Mouse (Mus musculus) forebrain, embryonic 12.5 days (tissue): ENCODE measurements around the gene Tpcn2. TPM values are rescaled to one million over a fixed set of nuclear protein-coding genes. Genes with fewer than 3 reads are reported as not detected.

Source experiments
- ATAC-seq: fragments of 200-750 bp; cut with Nextera tagmentation; 2 replicates; pipeline ENCODE4 v1.8.0; 2017; ENCODE audit warnings: moderate TSS enrichment; ENCODE audit not compliant: low FRiP score
- H3K27ac ChIP-seq: fragments of 300-500 bp; sonication (generic); 2 replicates; pipeline ENCODE4 v1.5.1; 2016; ENCODE audit warnings: mild to moderate bottlenecking
- H3K27me3 ChIP-seq: fragments of 300-500 bp; sonication (generic); 2 replicates; pipeline ENCODE4 v1.6.1; 2016; ENCODE audit warnings: mild to moderate bottlenecking
- H3K36me3 ChIP-seq: fragments of 300-500 bp; sonication (generic); replicated peaks from 2 replicates; pipeline ENCODE4 v1.6.1; 2016; ENCODE audit warnings: mild to moderate bottlenecking
- H3K4me1 ChIP-seq: fragments of 300-500 bp; sonication (generic); 2 replicates; pipeline ENCODE4 v1.6.1; 2016
- H3K4me2 ChIP-seq: fragments of 300-500 bp; sonication (generic); 2 replicates; pipeline ENCODE4 v1.6.1; 2016; ENCODE audit warnings: mild to moderate bottlenecking, moderate library complexity
- H3K4me3 ChIP-seq: fragments of 300-500 bp; sonication (generic); replicated peaks from 2 replicates; pipeline ENCODE4 v1.5.1; 2016; ENCODE audit warnings: mild to moderate bottlenecking
- H3K9ac ChIP-seq: fragments of 300-500 bp; sonication (generic); 2 replicates; pipeline ENCODE4 v1.6.1; 2016; ENCODE audit warnings: mild to moderate bottlenecking
- H3K9me3 ChIP-seq: fragments of 300-500 bp; sonication (generic); 2 replicates; pipeline ENCODE4 v1.6.1; 2016
- WGBS: fragments of 180-500 bp; shearing (Covaris S2); methylation state at CpG from one replicate; pipeline ENCODE4 v1.1.7; 2016; 5-methylcytosine and 5-hydroxymethylcytosine counted together
- polyA plus RNA-seq: library from polyadenylated mRNA; unstranded; fragments of >200 nt; fragmentation: Nextera tagmentation; extraction: Ambion mirVana; gene quantifications from 2 replicates; pipeline ENCODE4 v1.2.1, GENCODE M21; 2016

Gene Tpcn2
- polyA plus RNA-seq, 1 experiment from 2014 or later = 4.8 TPM

GRCm38 (mm10) chr7:145256092-145256491, 27.7 kb downstream of the Tpcn2 start:
- no peak overlapping the region for H3K9ac ChIP-seq
- H3K9me3 ChIP-seq = no peaks in the 10 kb centered on the region
- H3K4me3 ChIP-seq = no peak overlapping the region
- peaks cover 13% of the 10 kb centered on the region for H3K36me3 ChIP-seq
- H3K4me2 ChIP-seq = no peak overlapping the region
- no peak for ATAC-seq
- H3K27ac ChIP-seq = no peak overlapping the region
- H3K4me1 ChIP-seq = 0 out of 2 replicates have a peak, but pooled peaks cover 4% of the 10 kb centered on the region
- H3K27me3 ChIP-seq = no peaks in the 10 kb centered on the region
- 86% methylated on average over 1 of the region's 1 CpGs for WGBS

GRCm38 (mm10) chr7:145253986-145254630, 29.7 kb downstream of the Tpcn2 start:
- no peaks in the 10 kb centered on the region for H3K9me3 ChIP-seq
- H3K4me1 ChIP-seq = peaks cover 4% of the 10 kb centered on the region; the same call in 1 of the 2 replicates

GRCm38 (mm10) chr7:145252715-145253476, 30.9 kb downstream of the Tpcn2 start:
- 25% methylated on average over 8 of the region's 8 CpGs for WGBS
- no peak overlapping the region for H3K27ac ChIP-seq
- peaks cover 4% of the 10 kb centered on the region; the same call in 1 of the 2 replicates for H3K4me1 ChIP-seq
- H3K4me3 ChIP-seq = no peak overlapping the region
- no peak overlapping the region for H3K9ac ChIP-seq
- no peak overlapping the region for H3K4me2 ChIP-seq
- peaks cover 6% of the 10 kb centered on the region; the same call in 1 of the 2 replicates for H3K36me3 ChIP-seq
- no peaks in the 10 kb centered on the region for H3K9me3 ChIP-seq
- no peaks in the 10 kb centered on the region for H3K27me3 ChIP-seq
- ATAC-seq = peak; percentile 78

More at GRCm38 (mm10) chr7:145253986-145254630, 29.7 kb downstream of the Tpcn2 start:
- no peak for ATAC-seq
- H3K27me3 ChIP-seq = no peaks in the 10 kb centered on the region
- peaks cover 6% of the 10 kb centered on the region; the same call in 1 of the 2 replicates for H3K36me3 ChIP-seq
- H3K4me3 ChIP-seq = no peak overlapping the region
- H3K9ac ChIP-seq = no peak overlapping the region
- H3K27ac ChIP-seq = no peak overlapping the region
- H3K4me2 ChIP-seq = no peak overlapping the region
- WGBS = 68% methylated on average over 3 of the region's 3 CpGs

- peaks cover 6% of the 10 kb centered on the region; the same call in 1 of the 2 replicates for H3K36me3 ChIP-seq
- H3K9me3 ChIP-seq = no peaks in the 10 kb centered on the region
- H3K4me1 ChIP-seq = peaks cover 4% of the 10 kb centered on the region; the same call in 1 of the 2 replicates
- H3K27me3 ChIP-seq = no peaks in the 10 kb centered on the region
- no peak overlapping the region for H3K27ac ChIP-seq
- no peak for ATAC-seq
- 81% methylated on average over 9 of the region's 9 CpGs for WGBS
- H3K4me3 ChIP-seq = no peak overlapping the region
- no peak overlapping the region for H3K9ac ChIP-seq
- H3K4me2 ChIP-seq = no peak overlapping the region
These were observed 33.6 kb downstream of the Tpcn2 start for GRCm38 (mm10) chr7:145250225-145250624.

GRCm38 (mm10) chr7:145248911-145249310, 34.9 kb downstream of the Tpcn2 start:
- no peak for ATAC-seq

GRCm38 (mm10) chr7:145242851-145243712, 40.7 kb downstream of the Tpcn2 start:
- 15% methylated on average over 9 of the region's 9 CpGs for WGBS
- Histone ChIP-seq H3K27ac (no peak overlapping the region), H3K36me3 (no peaks in the 10 kb centered on the region), H3K4me1 (peaks cover 8% of the 10 kb centered on the region), H3K9ac (no peak overlapping the region), H3K4me2 (no peak overlapping the region), H3K4me3 (no peak overlapping the region), H3K27me3 (0 out of 2 replicates have a peak, but pooled peaks cover 4% of the 10 kb centered on the region), H3K9me3 (no peaks in the 10 kb centered on the region)
- peak; percentile 82 for ATAC-seq

More at GRCm38 (mm10) chr7:145248911-145249310, 34.9 kb downstream of the Tpcn2 start:
- Histone ChIP-seq H3K4me1 (peaks cover 4% of the 10 kb centered on the region; the same call in 1 of the 2 replicates), H3K9me3 (no peaks in the 10 kb centered on the region), H3K4me3 (no peak overlapping the region), H3K9ac (no peak overlapping the region), H3K4me2 (no peak overlapping the region), H3K36me3 (no peaks in the 10 kb centered on the region), H3K27ac (no peak overlapping the region), H3K27me3 (no peaks in the 10 kb centered on the region)
- whole genome bisulfite sequencing = 91% methylated on average over 2 of the region's 2 CpGs

- H3K4me2 ChIP-seq = no peak overlapping the region
- 0 out of 2 replicates have a peak, but pooled peaks cover 4% of the 10 kb centered on the region for H3K27me3 ChIP-seq
- no peak overlapping the region for H3K9ac ChIP-seq
- no peak overlapping the region for H3K27ac ChIP-seq
- 78% methylated on average over 9 of the region's 9 CpGs for WGBS
- H3K9me3 ChIP-seq = no peaks in the 10 kb centered on the region
- H3K36me3 ChIP-seq = no peaks in the 10 kb centered on the region
- H3K4me1 ChIP-seq = peaks cover 8% of the 10 kb centered on the region
- H3K4me3 ChIP-seq = no peak overlapping the region
- ATAC-seq = no peak
These were observed 41.8 kb downstream of the Tpcn2 start for GRCm38 (mm10) chr7:145242028-145242427.

GRCm38 (mm10) chr7:145240929-145241328, 42.9 kb downstream of the Tpcn2 start:
- no peak overlapping the region for H3K4me3 ChIP-seq
- H3K4me2 ChIP-seq = no peak overlapping the region
- no peaks in the 10 kb centered on the region for H3K36me3 ChIP-seq
- H3K4me1 ChIP-seq = peaks cover 8% of the 10 kb centered on the region
- no peaks in the 10 kb centered on the region for H3K9me3 ChIP-seq
- no peak overlapping the region for H3K9ac ChIP-seq
- 87% methylated on average over 4 of the region's 4 CpGs for WGBS
- H3K27ac ChIP-seq = no peak overlapping the region
- no peak for ATAC-seq
- H3K27me3 ChIP-seq = 0 out of 2 replicates have a peak, but pooled peaks cover 4% of the 10 kb centered on the region

GRCm38 (mm10) chr7:145239736-145240505, 43.9 kb downstream of the Tpcn2 start:
- Histone ChIP-seq H3K9ac (no peak overlapping the region), H3K27ac (no peak overlapping the region), H3K4me3 (no peak overlapping the region), H3K9me3 (no peaks in the 10 kb centered on the region), H3K4me2 (no peak overlapping the region), H3K4me1 (peaks cover 8% of the 10 kb centered on the region), H3K36me3 (no peaks in the 10 kb centered on the region), H3K27me3 (0 out of 2 replicates have a peak, but pooled peaks cover 4% of the 10 kb centered on the region)
- WGBS = 78% methylated on average over 8 of the region's 8 CpGs
- no peak for ATAC-seq

- H3K4me1 ChIP-seq = peaks cover 8% of the 10 kb centered on the region
- H3K4me2 ChIP-seq = no peak overlapping the region
- no peaks in the 10 kb centered on the region for H3K36me3 ChIP-seq
- WGBS = 73% methylated on average over 6 of the region's 6 CpGs
- H3K9me3 ChIP-seq = no peaks in the 10 kb centered on the region
- no peak overlapping the region for H3K4me3 ChIP-seq
- ATAC-seq = no peak
- 0 out of 2 replicates have a peak, but pooled peaks cover 4% of the 10 kb centered on the region for H3K27me3 ChIP-seq
- H3K9ac ChIP-seq = no peak overlapping the region
- no peak overlapping the region for H3K27ac ChIP-seq
These were observed 44.7 kb downstream of the Tpcn2 start for GRCm38 (mm10) chr7:145239145-145239544.
